Mouse (Mus musculus): ENCODE measurements at regions not wholly inside any gene's neighbourhood (a gene's known extent, or its start where the extent isn't known, plus 50 kb on each side); places are given as distances from the start of the nearest gene placed in this dataset.
A peak's percentile ranks its signal among the peaks of the same experiment; 100 is the strongest.

- DNase-seq (ENCODE audit: inconsistent age in 2 of 2, low spot score in 1 of 2): no peak
These were observed 987.0 kb downstream of the Cdh9 start for GRCm38 (mm10) chr15:17715584-17715983.

GRCm38 (mm10) chr15:17730651-17731050 lies 1002.1 kb downstream of the Cdh9 start:
- DNase-seq (ENCODE audit: inconsistent age in 2 of 2, low spot score in 1 of 2): no peak

GRCm38 (mm10) chr15:17770225-17770677 lies 1041.7 kb downstream of the Cdh9 start:
- no peak for DNase-seq (ENCODE audit: inconsistent age in 2 of 2, low spot score in 1 of 2)

GRCm38 (mm10) chr15:17779788-17780187 lies 1039.0 kb upstream of the Cdh10 start:
- no peak for DNase-seq (ENCODE audit: inconsistent age in 2 of 2, low spot score in 1 of 2)

GRCm38 (mm10) chr15:17783368-17783767 lies 1035.4 kb upstream of the Cdh10 start:
- DNase-seq (ENCODE audit: inconsistent age in 2 of 2, low spot score in 1 of 2): no peak

GRCm38 (mm10) chr15:17797516-17797915 lies 1021.2 kb upstream of the Cdh10 start:
- no peak for DNase-seq (ENCODE audit: inconsistent age in 2 of 2, low spot score in 1 of 2)

GRCm38 (mm10) chr15:17801424-17801823 lies 1017.3 kb upstream of the Cdh10 start:
- DNase-seq (ENCODE audit: inconsistent age in 2 of 2, low spot score in 1 of 2): peak; percentile 4 to 44

GRCm38 (mm10) chr15:17803107-17803506 lies 1015.6 kb upstream of the Cdh10 start:
- DNase-seq (ENCODE audit: inconsistent age in 2 of 2, low spot score in 1 of 2): no peak

- DNase-seq (ENCODE audit: inconsistent age in 2 of 2, low spot score in 1 of 2): no peak
These were observed 988.4 kb upstream of the Cdh10 start for GRCm38 (mm10) chr15:17830376-17830775.

GRCm38 (mm10) chr15:17831987-17832386 lies 986.8 kb upstream of the Cdh10 start:
- no peak for DNase-seq (ENCODE audit: inconsistent age in 2 of 2, low spot score in 1 of 2)

GRCm38 (mm10) chr15:17880168-17880567 lies 938.6 kb upstream of the Cdh10 start:
- no peak for DNase-seq (ENCODE audit: inconsistent age in 2 of 2, low spot score in 1 of 2)

- no peak for DNase-seq (ENCODE audit: inconsistent age in 2 of 2, low spot score in 1 of 2)
These were observed 929.4 kb upstream of the Cdh10 start for GRCm38 (mm10) chr15:17889309-17889708.

GRCm38 (mm10) chr15:17900026-17900425 lies 918.7 kb upstream of the Cdh10 start:
- DNase-seq (ENCODE audit: inconsistent age in 2 of 2, low spot score in 1 of 2): no peak

- no peak for DNase-seq (ENCODE audit: inconsistent age in 2 of 2, low spot score in 1 of 2)
These were observed 906.5 kb upstream of the Cdh10 start for GRCm38 (mm10) chr15:17912241-17912640.

GRCm38 (mm10) chr15:17932573-17932972 lies 886.2 kb upstream of the Cdh10 start:
- DNase-seq (ENCODE audit: inconsistent age in 2 of 2, low spot score in 1 of 2): no peak

GRCm38 (mm10) chr15:17933875-17934274 lies 884.9 kb upstream of the Cdh10 start:
- DNase-seq (ENCODE audit: inconsistent age in 2 of 2, low spot score in 1 of 2): no peak

GRCm38 (mm10) chr15:17935473-17935872 lies 883.3 kb upstream of the Cdh10 start:
- no peak for DNase-seq (ENCODE audit: inconsistent age in 2 of 2, low spot score in 1 of 2)

GRCm38 (mm10) chr15:17962778-17963177 lies 856.0 kb upstream of the Cdh10 start:
- no peak for DNase-seq (ENCODE audit: inconsistent age in 2 of 2, low spot score in 1 of 2)

GRCm38 (mm10) chr15:17963240-17964209 lies 855.2 kb upstream of the Cdh10 start:
- DNase-seq (ENCODE audit: inconsistent age in 2 of 2, low spot score in 1 of 2): no peak

- no peak for DNase-seq (ENCODE audit: inconsistent age in 2 of 2, low spot score in 1 of 2)
These were observed 831.0 kb upstream of the Cdh10 start for GRCm38 (mm10) chr15:17987763-17988162.

GRCm38 (mm10) chr15:18032626-18033025 lies 786.1 kb upstream of the Cdh10 start:
- no peak for DNase-seq (ENCODE audit: inconsistent age in 2 of 2, low spot score in 1 of 2)

GRCm38 (mm10) chr15:18052219-18053030 lies 766.3 kb upstream of the Cdh10 start:
- DNase-seq (ENCODE audit: inconsistent age in 2 of 2, low spot score in 1 of 2): no peak

All from adrenal gland, adult (tissue).